Mouse (Mus musculus) lung, embryonic 16.5 days (tissue): ENCODE results near the gene Dvl1. TPM values are rescaled to one million over a fixed set of nuclear protein-coding genes. Genes with fewer than 3 reads are reported as not detected.

Source experiments
- ATAC-seq: fragments of 200-750 bp; cut with Nextera tagmentation; 2 replicates; pipeline ENCODE4 v1.8.0; 2017; ENCODE audit warnings: low read depth, mild to moderate bottlenecking, moderate library complexity
- H3K27ac ChIP-seq: fragments of 300-500 bp; sonication (generic); 2 replicates; pipeline ENCODE4 v1.5.1; 2014; ENCODE audit warnings: mild to moderate bottlenecking, control low read depth, low read length
- H3K27me3 ChIP-seq: fragments of 300-500 bp; sonication (generic); 2 replicates; pipeline ENCODE4 v1.6.1; 2014; ENCODE audit warnings: low read depth, low read length, mixed read lengths; ENCODE audit not compliant: control insufficient read depth, insufficient read depth
- H3K36me3 ChIP-seq: fragments of 300-500 bp; sonication (generic); 2 replicates; pipeline ENCODE4 v1.6.1; 2014; ENCODE audit warnings: low read length; ENCODE audit not compliant: control insufficient read depth, insufficient read depth
- H3K4me1 ChIP-seq: fragments of 300-500 bp; sonication (generic); replicated peaks from 2 replicates; pipeline ENCODE4 v1.6.1; 2014; ENCODE audit warnings: low read length, mixed read lengths; ENCODE audit not compliant: control insufficient read depth, insufficient read depth
- H3K4me2 ChIP-seq: fragments of 300-500 bp; sonication (generic); 2 replicates; pipeline ENCODE4 v1.6.1; 2014; ENCODE audit warnings: low read depth, low read length, control low read depth
- H3K4me3 ChIP-seq: fragments of 300-500 bp; sonication (generic); 2 replicates; pipeline ENCODE4 v1.5.1; 2014; ENCODE audit warnings: mild to moderate bottlenecking, low read length, control low read depth
- H3K9ac ChIP-seq: fragments of 300-500 bp; sonication (generic); 2 replicates; pipeline ENCODE4 v1.6.1; 2014; ENCODE audit warnings: low read length, control low read depth
- H3K9me3 ChIP-seq: fragments of 300-500 bp; sonication (generic); 2 replicates; pipeline ENCODE4 v1.6.1; 2016; ENCODE audit warnings: low read length; ENCODE audit not compliant: control insufficient read depth
- WGBS: fragments of 180-500 bp; shearing (Covaris S2); extraction: QIAGEN DNeasy Blood & Tissue Kit; methylation state at CpG from one replicate; pipeline ENCODE4 v1.1.7; 2014; 5-methylcytosine and 5-hydroxymethylcytosine counted together
- polyA plus RNA-seq: library from polyadenylated mRNA; unstranded; fragments of >200 nt; fragmentation: Nextera tagmentation; extraction: Ambion mirVana; gene quantifications from 2 replicates; pipeline ENCODE4 v1.2.1, GENCODE M21; 2015

The Dvl1 gene
- polyA plus RNA-seq, 1 experiment from 2014 or later: 4.5 TPM

- H3K4me3 ChIP-seq: no peak overlapping the region
- no peak overlapping the region for H3K9ac ChIP-seq
- no peak for ATAC-seq
- WGBS: 76% methylated on average over 9 of the region's 9 CpGs
- H3K4me2 ChIP-seq: no peak overlapping the region
- peaks cover 27% of the 10 kb centered on the region for H3K36me3 ChIP-seq
- no peak overlapping the region for H3K27ac ChIP-seq
- no peaks in the 10 kb centered on the region for H3K9me3 ChIP-seq
- H3K4me1 ChIP-seq: peaks cover 3% of the 10 kb centered on the region; the same call in 1 of the 2 replicates
- no peaks in the 10 kb centered on the region for H3K27me3 ChIP-seq
Observed at GRCm38 (mm10) chr4:155906125-155906524, 58.9 kb downstream of the Dvl1 start.

- 48% methylated on average over 11 of the region's 11 CpGs for WGBS
Observed at GRCm38 (mm10) chr4:155907003-155907402, 59.8 kb downstream of the Dvl1 start.

GRCm38 (mm10) chr4:155908281-155908680, 61.1 kb downstream of the Dvl1 start:
- peaks cover 17% of the 10 kb centered on the region for H3K36me3 ChIP-seq
- H3K4me3 ChIP-seq: no peak overlapping the region
- H3K9me3 ChIP-seq: no peaks in the 10 kb centered on the region
- 68% methylated on average over 7 of the region's 7 CpGs for WGBS
- H3K9ac ChIP-seq: no peak overlapping the region
- H3K27ac ChIP-seq: no peak overlapping the region
- H3K4me2 ChIP-seq: no peak overlapping the region
- H3K27me3 ChIP-seq: no peaks in the 10 kb centered on the region
- no peak for ATAC-seq
- H3K4me1 ChIP-seq: no peaks in the 10 kb centered on the region

More at GRCm38 (mm10) chr4:155907003-155907402, 59.8 kb downstream of the Dvl1 start:
- no peak for ATAC-seq
- Histone ChIP-seq H3K4me3 (no peak overlapping the region), H3K27me3 (no peaks in the 10 kb centered on the region), H3K27ac (no peak overlapping the region), H3K36me3 (peaks cover 27% of the 10 kb centered on the region), H3K9ac (no peak overlapping the region), H3K4me2 (no peak overlapping the region), H3K9me3 (no peaks in the 10 kb centered on the region), H3K4me1 (no peaks in the 10 kb centered on the region)

GRCm38 (mm10) chr4:155908751-155909150, 61.5 kb downstream of the Dvl1 start:
- Histone ChIP-seq H3K9me3 (no peaks in the 10 kb centered on the region), H3K4me2 (no peak overlapping the region), H3K4me3 (no peak overlapping the region), H3K27ac (no peak overlapping the region), H3K4me1 (no peaks in the 10 kb centered on the region), H3K27me3 (no peaks in the 10 kb centered on the region), H3K36me3 (peaks cover 12% of the 10 kb centered on the region), H3K9ac (no peak overlapping the region)
- ATAC-seq: no peak
- 82% methylated on average over 4 of the region's 4 CpGs for WGBS

Other genes starting within 250 kb of the Dvl1 start
- gene Slc35e2, start 246.0 kb upstream of the Dvl1 start, polyA plus RNA-seq: 5.9 and 6.5 TPM in 2 replicates
- gene Cdk11b, start 222.5 kb upstream of the Dvl1 start, polyA plus RNA-seq: 51.8 and 54.6 TPM in 2 replicates
- not detected in 2 replicates for gene Gm10563, start 202.0 kb upstream of the Dvl1 start, polyA plus RNA-seq
- gene Mmp23, start 194.0 kb upstream of the Dvl1 start, polyA plus RNA-seq: 43.3 and 47.2 TPM in 2 replicates
- 27.8 and 31.9 TPM in 2 replicates for gene Mib2, start 178.2 kb upstream of the Dvl1 start, polyA plus RNA-seq
- gene Fndc10, start 153.1 kb upstream of the Dvl1 start, polyA plus RNA-seq: 1.3 and 1.4 TPM in 2 replicates
- 139 and 148 TPM in 2 replicates for gene Ssu72, start 142.6 kb upstream of the Dvl1 start, polyA plus RNA-seq
- 0.15 and 0.29 TPM in 2 replicates for gene Tmem240, start 112.6 kb upstream of the Dvl1 start, polyA plus RNA-seq
- gene Atad3a, start 86.3 kb upstream of the Dvl1 start, polyA plus RNA-seq: 68.4 and 73.3 TPM in 2 replicates
- 7.5 and 8.6 TPM in 2 replicates for gene Vwa1, start 72.7 kb upstream of the Dvl1 start, polyA plus RNA-seq
- gene Tmem88b, start 61.5 kb upstream of the Dvl1 start, polyA plus RNA-seq: 0.15 and 0.21 TPM in 2 replicates
- 0.69 and 1.0 TPM in 2 replicates for gene Ankrd65, start 57.0 kb upstream of the Dvl1 start, polyA plus RNA-seq
- gene Mrpl20, start 44.5 kb upstream of the Dvl1 start, polyA plus RNA-seq: 177 and 194 TPM in 2 replicates
- gene Ccnl2, start 34.9 kb upstream of the Dvl1 start, polyA plus RNA-seq: 179 and 185 TPM in 2 replicates
- gene Aurkaip1, start 16.1 kb upstream of the Dvl1 start, polyA plus RNA-seq: 141 and 146 TPM in 2 replicates
- 246 and 255 TPM in 2 replicates for gene Mxra8, start 7.7 kb upstream of the Dvl1 start, polyA plus RNA-seq
- gene Tas1r3, start 16.0 kb downstream of the Dvl1 start, polyA plus RNA-seq: 0.24 and 0.30 TPM in 2 replicates
- gene Cptp, start 22.0 kb downstream of the Dvl1 start, polyA plus RNA-seq: 15.6 and 16.4 TPM in 2 replicates
- 74.2 and 75.8 TPM in 2 replicates for gene Ints11, start 22.1 kb downstream of the Dvl1 start, polyA plus RNA-seq
- 39.7 and 43.2 TPM in 2 replicates for gene Pusl1, start 44.4 kb downstream of the Dvl1 start, polyA plus RNA-seq
- gene Acap3, start 44.4 kb downstream of the Dvl1 start, polyA plus RNA-seq: 17.5 and 20.0 TPM in 2 replicates
- gene Ube2j2, start 96.4 kb downstream of the Dvl1 start, polyA plus RNA-seq: 77.2 and 86.4 TPM in 2 replicates
- gene C1qtnf12, start 114.9 kb downstream of the Dvl1 start, polyA plus RNA-seq: 37.2 and 39.3 TPM in 2 replicates
- 12.2 and 12.8 TPM in 2 replicates for gene B3galt6, start 145.2 kb downstream of the Dvl1 start, polyA plus RNA-seq
- gene Sdf4, start 145.5 kb downstream of the Dvl1 start, polyA plus RNA-seq: 156 and 162 TPM in 2 replicates
- 1.1 and 2.4 TPM in 2 replicates for gene Tnfrsf4, start 166.4 kb downstream of the Dvl1 start, polyA plus RNA-seq
- gene Tnfrsf18, start 178.8 kb downstream of the Dvl1 start, polyA plus RNA-seq: 1.5 and 2.3 TPM in 2 replicates
- 2.8 and 4.0 TPM in 2 replicates for gene Ttll10, start 212.0 kb downstream of the Dvl1 start, polyA plus RNA-seq